Mouse (Mus musculus) ES-E14 (cell line): ENCODE measurements around the gene Slc39a11. TPM values are rescaled to one million over a fixed set of nuclear protein-coding genes. Genes with fewer than 3 reads are reported as not detected.

Experiments used
- DNase-seq: peaks from one replicate; pipeline ENCODE4 v3.0.0-alpha.2; 2013; ENCODE audit warnings: low read depth, low spot score
- H3K27ac ChIP-seq: 2 replicates; pipeline ENCODE4 v1.5.1; 2012; ENCODE audit warnings: low read depth, mild to moderate bottlenecking, low read length, moderate library complexity, mixed read lengths; ENCODE audit not compliant: poor library complexity, insufficient read depth, severe bottlenecking
- H3K36me3 ChIP-seq: 2 replicates; pipeline ENCODE4 v1.6.1; 2012; ENCODE audit warnings: mild to moderate bottlenecking, low read length, moderate library complexity, mixed read lengths; ENCODE audit not compliant: control insufficient read depth, poor library complexity, insufficient read depth, severe bottlenecking
- H3K4me1 ChIP-seq, 2 experiments: fragments of 150-350 bp in 1 of 2; sonication (generic) in 1 of 2; 2 replicates each; pipeline ENCODE4 v1.6.1; 2012; ENCODE audit warnings: low read length in 2 of 2, mild to moderate bottlenecking in 1 of 2, mixed read lengths in 1 of 2; ENCODE audit not compliant: control insufficient read depth in 2 of 2, insufficient read depth in 2 of 2, poor library complexity in 1 of 2
- H3K4me3 ChIP-seq, 2 experiments: fragments of 150-350 bp in 1 of 2; sonication (generic) in 1 of 2; 2 replicates each; pipeline ENCODE4 v1.5.1; 2012; ENCODE audit warnings: low read length in 2 of 2, low read depth in 1 of 2, mild to moderate bottlenecking in 1 of 2, mixed read lengths in 1 of 2; ENCODE audit not compliant: insufficient read depth in 1 of 2, poor library complexity in 1 of 2, severe bottlenecking in 1 of 2
- H3K9ac ChIP-seq: 2 replicates; pipeline ENCODE4 v1.6.1; 2012; ENCODE audit warnings: low read depth, mild to moderate bottlenecking, low read length, mixed read lengths; ENCODE audit not compliant: poor library complexity, insufficient read depth, severe bottlenecking
- H3K9me3 ChIP-seq: fragments of 150-350 bp; sonication (generic); 2 replicates; pipeline ENCODE4 v1.6.1; 2012; ENCODE audit warnings: low read depth, mild to moderate bottlenecking, low read length; ENCODE audit not compliant: control insufficient read depth, insufficient read depth
- CHD2 ChIP-seq: IDR thresholded peaks from 2 replicates; pipeline ENCODE4 v1.6.1; 2014; ENCODE audit warnings: mild to moderate bottlenecking, low read depth, low read length, inconsistent platforms
- HCFC1 ChIP-seq: IDR thresholded peaks from 2 replicates; pipeline ENCODE4 v1.6.1; 2012; ENCODE audit warnings: low read length, inconsistent platforms, borderline replicate concordance; ENCODE audit not compliant: insufficient read depth
- MAFK ChIP-seq: IDR thresholded peaks from 2 replicates; pipeline ENCODE4 v1.6.1; 2014; ENCODE audit warnings: mild to moderate bottlenecking, low read depth, low read length, inconsistent platforms; ENCODE audit not compliant: insufficient read depth
- ZC3H11A ChIP-seq: IDR thresholded peaks from 2 replicates; pipeline ENCODE4 v1.6.1; 2012; ENCODE audit warnings: low read depth, mild to moderate bottlenecking, inconsistent platforms, low read length, borderline replicate concordance
- ZNF384 ChIP-seq: IDR thresholded peaks from 2 replicates; pipeline ENCODE4 v1.6.1; 2012; ENCODE audit warnings: low read depth, low read length, inconsistent platforms
- in situ Hi-C, 2 experiments: fragments of 600-800 bp; cut with MboI; formaldehyde crosslinking; loops; one replicate each; pipeline ENCODE4 v1.15.1; 2025; ENCODE audit warnings: low sequenced_read_pairs in 2 of 2, inconsistent platforms in 1 of 2; ENCODE audit not compliant: unreplicated experiment in 2 of 2
- total RNA-seq: library from RNA; depleted of rRNA; stranded (reverse); fragments of 300-350 nt; gene quantifications from 2 replicates; pipeline ENCODE4 v1.2.3, GENCODE M21; 2012

Gene Slc39a11
- total RNA-seq, 1 experiment = 17.0 TPM

DNA sequence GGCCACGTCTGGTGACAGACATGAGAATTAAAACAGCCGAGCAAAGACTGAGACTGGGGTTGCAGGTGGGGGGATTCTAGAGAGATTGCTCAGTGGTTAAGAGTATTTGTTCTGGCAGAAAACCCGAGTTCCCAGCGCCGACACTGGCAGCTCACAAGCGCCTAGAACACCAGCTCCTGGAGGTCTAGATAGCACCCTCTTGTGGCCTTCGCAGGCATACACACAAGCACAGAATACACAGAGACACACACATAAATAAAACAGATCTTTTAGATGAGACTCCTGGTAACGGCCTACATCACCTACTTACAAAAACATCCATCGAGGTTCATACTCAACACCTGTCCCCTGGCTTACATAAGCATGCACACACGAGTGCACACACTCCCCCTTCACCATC, 165.8 kb downstream of the Slc39a11 start:
- Histone ChIP-seq H3K4me3 (no peak overlapping the region), H3K9ac (no peak overlapping the region), H3K4me1 (no peaks in the 10 kb centered on the region), H3K27ac (no peak overlapping the region; the same call in 1 of the 2 replicates), H3K36me3 (no peaks in the 10 kb centered on the region), H3K9me3 (no peaks in the 10 kb centered on the region)
- TF ChIP-seq ZNF384 (no peak), ZC3H11A (peak; percentile 37; the same call in 1 of the 2 replicates)
- peak; percentile 47 for DNase-seq
- in situ Hi-C loops = no loop called here

- Histone ChIP-seq H3K9me3 (no peaks in the 10 kb centered on the region), H3K9ac (no peak overlapping the region), H3K4me1 (no peaks in the 10 kb centered on the region), H3K27ac (no peak overlapping the region), H3K36me3 (no peaks in the 10 kb centered on the region), H3K4me3 (peak overlapping the region; percentile 14 to 27; a peak in 2 of 4 replicates)
- in situ Hi-C loops = no loop called here
- DNase-seq = no peak
- no peak for TF ChIP-seq ZC3H11A
- TF ChIP-seq MAFK = no peak
- TF ChIP-seq ZNF384 = no peak
- TF ChIP-seq CHD2 = no peak
- no peak for TF ChIP-seq HCFC1
Measured at GRCm38 (mm10) chr11:113477550-113477949, 172.3 kb downstream of the Slc39a11 start.

DNA sequence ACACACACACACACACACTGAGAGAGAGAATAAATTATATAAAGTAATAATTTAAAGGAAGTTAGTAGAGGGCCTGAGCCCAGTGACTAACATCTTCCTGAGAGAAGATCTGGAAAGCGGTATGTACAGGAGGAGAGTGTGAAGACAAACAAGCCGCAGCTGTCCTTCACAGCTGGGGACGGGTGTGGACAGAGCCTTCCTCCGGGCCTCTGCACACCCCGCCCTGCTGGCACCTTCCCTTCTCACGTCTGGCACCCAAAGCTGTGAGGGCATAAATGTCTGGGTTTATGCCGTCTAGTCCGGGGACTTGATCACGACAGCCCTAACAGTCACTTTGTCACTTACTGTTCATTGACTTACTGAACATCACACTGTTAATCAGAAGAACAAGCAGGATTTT, 173.2 kb downstream of the Slc39a11 start:
- Histone ChIP-seq H3K4me1 (no peaks in the 10 kb centered on the region), H3K9ac (no peak overlapping the region), H3K4me3 (no peak overlapping the region), H3K27ac (no peak overlapping the region), H3K36me3 (no peaks in the 10 kb centered on the region), H3K9me3 (no peaks in the 10 kb centered on the region)
- DNase-seq = no peak
- no peak for TF ChIP-seq MAFK
- no peak for TF ChIP-seq CHD2
- no peak for TF ChIP-seq HCFC1
- TF ChIP-seq ZC3H11A = no peak
- no peak for TF ChIP-seq ZNF384
- in situ Hi-C loops = no loop called here

DNA sequence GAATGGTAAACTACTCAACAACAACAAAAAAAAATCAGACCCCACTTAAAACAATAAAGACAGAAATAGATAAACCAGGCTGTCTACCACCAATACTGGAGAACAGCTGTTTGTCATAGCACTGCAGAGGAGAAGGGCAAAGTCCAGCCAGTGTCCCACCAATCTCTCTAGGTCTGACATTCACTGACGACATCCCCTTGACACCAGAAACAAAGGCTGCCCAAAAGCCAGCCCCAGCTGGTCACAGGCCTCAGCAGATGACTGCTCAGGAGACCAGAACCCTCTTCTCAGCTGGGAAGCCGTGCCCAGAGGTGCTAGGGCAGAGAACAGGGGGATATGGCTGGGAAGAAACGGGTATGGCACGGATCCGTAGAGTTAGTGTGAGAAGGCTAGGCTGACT, 174.4 kb downstream of the Slc39a11 start:
- Histone ChIP-seq H3K27ac (no peak overlapping the region), H3K4me1 (no peaks in the 10 kb centered on the region), H3K36me3 (no peaks in the 10 kb centered on the region), H3K9ac (no peak overlapping the region), H3K9me3 (no peaks in the 10 kb centered on the region), H3K4me3 (no peak overlapping the region)
- no peak for TF ChIP-seq HCFC1
- TF ChIP-seq ZNF384 = no peak
- TF ChIP-seq CHD2 = no peak
- no peak for TF ChIP-seq MAFK
- no peak for TF ChIP-seq ZC3H11A
- DNase-seq = no peak
- in situ Hi-C loops = no loop called here

GRCm38 (mm10) chr11:113473998-113474534, 175.8 kb downstream of the Slc39a11 start:
- H3K27ac ChIP-seq = no peak overlapping the region
- H3K9ac ChIP-seq = no peak overlapping the region
- no peak for DNase-seq
- H3K36me3 ChIP-seq = no peaks in the 10 kb centered on the region
- in situ Hi-C loops = no loop called here
- no peaks in the 10 kb centered on the region for H3K9me3 ChIP-seq
- no peak overlapping the region for H3K4me3 ChIP-seq
- no peaks in the 10 kb centered on the region for H3K4me1 ChIP-seq
- no peak for TF ChIP-seq HCFC1
- no peak for TF ChIP-seq MAFK
- TF ChIP-seq CHD2 = no peak
- TF ChIP-seq ZNF384 = no peak
- no peak for TF ChIP-seq ZC3H11A
